Mouse (Mus musculus) E14TG2a.4 (cell line): ENCODE data around the gene Sox15.

ENCODE experiments used
- CTCF ChIP-seq: conservative IDR thresholded peaks from 2 replicates; pipeline ENCODE4 v1.5.1; 2014; ENCODE audit warnings: low read length
- POU5F1 ChIP-seq: IDR thresholded peaks from 2 replicates; pipeline ENCODE4 v1.6.1; 2014; ENCODE audit warnings: low read length, borderline replicate concordance

- TF ChIP-seq CTCF (no peak), POU5F1 (no peak)
Observed at GRCm38 (mm10) chr11:69699595-69699994, 44.5 kb downstream of the Sox15 start.
